Mouse (Mus musculus) liver, embryonic 14 days (tissue): ENCODE data around the gene C2cd2l. TPM values are rescaled to one million over a fixed set of nuclear protein-coding genes. Genes with fewer than 3 reads are reported as not detected.

ENCODE experiments used
- polyA plus RNA-seq: library from polyadenylated mRNA; depleted of rRNA; stranded (reverse); fragments of >200 nt; gene quantifications from 2 replicates; pipeline ENCODE4 v1.2.3, GENCODE M21; 2012; rRNA removed

C2cd2l gene
- 11.9 and 13.1 TPM in 2 replicates for polyA plus RNA-seq

GRCm38 (mm10) chr9:44319887-44320798 lies at the start of gene C2cd2l:
TSS of gene C2cd2l (minus strand) at chr9:44320285.

GRCm38 (mm10) chr9:44361190-44361917 lies 41.3 kb upstream of the C2cd2l start, which contains the start of gene Vps11:
TSS of gene Vps11 (minus strand) at chr9:44361670.

GRCm38 (mm10) chr9:44343781-44344421 lies 23.8 kb upstream of the C2cd2l start, which contains the start of gene Hmbs:
TSS of gene Hmbs (minus strand) at chr9:44344228.

GRCm38 (mm10) chr9:44334396-44335330 lies 14.6 kb upstream of the C2cd2l start, which contains the start of gene H2afx:
TSS of gene H2afx (plus strand) at chr9:44334694.

GRCm38 (mm10) chr9:44325768-44326370 lies 5.8 kb upstream of the C2cd2l start, which contains the start of gene Dpagt1:
TSS of gene Dpagt1 (plus strand) at chr9:44326019.

GRCm38 (mm10) chr9:44305466-44306079 lies 14.5 kb downstream of the C2cd2l start, which contains the start of gene Hinfp:
TSS of gene Hinfp (minus strand) at chr9:44305671.

GRCm38 (mm10) chr9:44288076-44288958 lies 31.8 kb downstream of the C2cd2l start, which contains the start of gene Abcg4:
TSS of gene Abcg4 (minus strand) at chr9:44288615.

GRCm38 (mm10) chr9:44268432-44268831 lies 51.7 kb downstream of the C2cd2l start, which contains the start of gene Nlrx1:
TSS of gene Nlrx1 (minus strand) at chr9:44268599.

Other genes starting within 250 kb of the C2cd2l start
- gene Mfrp, start 218.6 kb downstream of the C2cd2l start, polyA plus RNA-seq, result not detected in 2 replicates
- gene C1qtnf5, start 213.0 kb downstream of the C2cd2l start, polyA plus RNA-seq, result 0.25 and 0.33 TPM in 2 replicates
- 0.02 TPM in 2 replicates for gene Gm49380, start 206.8 kb downstream of the C2cd2l start, polyA plus RNA-seq
- 20.4 and 24.0 TPM in 2 replicates for gene Rnf26, start 206.8 kb downstream of the C2cd2l start, polyA plus RNA-seq
- gene Mcam, start 185.8 kb downstream of the C2cd2l start, polyA plus RNA-seq, result 6.0 and 6.2 TPM in 2 replicates
- gene Cbl, start 86.2 kb downstream of the C2cd2l start, polyA plus RNA-seq, result 3.9 and 4.7 TPM in 2 replicates
- not detected in 2 replicates for gene Ccdc153, start 79.6 kb downstream of the C2cd2l start, polyA plus RNA-seq
- 0.02 and 0.03 TPM in 2 replicates for gene Pdzd3, start 68.8 kb downstream of the C2cd2l start, polyA plus RNA-seq
- gene Nlrx1, start 51.7 kb downstream of the C2cd2l start, polyA plus RNA-seq, result 1.2 and 1.5 TPM in 2 replicates
- gene Abcg4, start 31.7 kb downstream of the C2cd2l start, polyA plus RNA-seq, result 28.7 and 33.5 TPM in 2 replicates
- gene Hinfp, start 14.6 kb downstream of the C2cd2l start, polyA plus RNA-seq, result 12.5 and 14.0 TPM in 2 replicates
- 13.1 and 16.7 TPM in 2 replicates for gene Dpagt1, start 5.7 kb upstream of the C2cd2l start, polyA plus RNA-seq
- gene H2afx, start 14.4 kb upstream of the C2cd2l start, polyA plus RNA-seq, result 143 and 182 TPM in 2 replicates
- gene Hmbs, start 23.9 kb upstream of the C2cd2l start, polyA plus RNA-seq, result 813 and 945 TPM in 2 replicates
- gene Vps11, start 41.4 kb upstream of the C2cd2l start, polyA plus RNA-seq, result 8.6 and 11.2 TPM in 2 replicates
- gene Hyou1, start 59.2 kb upstream of the C2cd2l start, polyA plus RNA-seq, result 16.7 and 17.4 TPM in 2 replicates
- 14.2 and 17.2 TPM in 2 replicates for gene Slc37a4, start 76.6 kb upstream of the C2cd2l start, polyA plus RNA-seq
- gene Rps25, start 86.9 kb upstream of the C2cd2l start, polyA plus RNA-seq, result 841 and 918 TPM in 2 replicates
- gene Trappc4, start 87.3 kb upstream of the C2cd2l start, polyA plus RNA-seq, result 23.7 and 28.8 TPM in 2 replicates
- gene Ccdc84, start 98.3 kb upstream of the C2cd2l start, polyA plus RNA-seq, result 15.2 and 18.8 TPM in 2 replicates
- gene Foxr1, start 120.9 kb upstream of the C2cd2l start, polyA plus RNA-seq, result not detected in 2 replicates
- gene Upk2, start 134.7 kb upstream of the C2cd2l start, polyA plus RNA-seq, result 0.11 TPM in 1 of 2 replicates, not detected in the other
- gene Bcl9l, start 162.5 kb upstream of the C2cd2l start, polyA plus RNA-seq, result 1.3 and 1.6 TPM in 2 replicates
- gene Cxcr5, start 241.6 kb upstream of the C2cd2l start, polyA plus RNA-seq, result 0.06 and 0.09 TPM in 2 replicates